Mouse (Mus musculus) midbrain, postnatal 0 days (tissue): Measurements from ENCODE around the gene Gm3402. TPM values are rescaled to one million over a fixed set of nuclear protein-coding genes. Genes with fewer than 3 reads are reported as not detected.
"Not testable (repeated sequence)": the region's sequence is repeated elsewhere in the genome, so short reads cannot be mapped to it uniquely, and the experiment has no call there.

Source experiments
- ATAC-seq: fragments of 200-750 bp; cut with Nextera tagmentation; 2 replicates; pipeline ENCODE4 v1.8.0; 2017; ENCODE audit warnings: moderate number of reproducible peaks, mild to moderate bottlenecking, moderate TSS enrichment, moderate library complexity; ENCODE audit not compliant: low FRiP score
- DNase-seq: peaks from one replicate; pipeline ENCODE4 v3.0.0-alpha.2; 2015; ENCODE audit warnings: low spot score
- H3K27ac ChIP-seq: fragments of 300-500 bp; sonication (generic); 2 replicates; pipeline ENCODE4 v1.5.1; 2014; ENCODE audit warnings: low read depth, mild to moderate bottlenecking, low read length, mixed read lengths
- H3K27me3 ChIP-seq: fragments of 300-500 bp; sonication (generic); 2 replicates; pipeline ENCODE4 v1.6.1; 2014; ENCODE audit warnings: low read length, control low read depth, mixed read lengths; ENCODE audit not compliant: insufficient read depth
- H3K36me3 ChIP-seq: fragments of 300-500 bp; sonication (generic); 2 replicates; pipeline ENCODE4 v1.6.1; 2014; ENCODE audit warnings: low read length, control low read depth, mixed read lengths; ENCODE audit not compliant: insufficient read depth
- H3K4me1 ChIP-seq: fragments of 300-500 bp; sonication (generic); 2 replicates; pipeline ENCODE4 v1.6.1; 2014; ENCODE audit warnings: mild to moderate bottlenecking, control low read depth, antibody characterized with exemption, low read length, mixed read lengths; ENCODE audit not compliant: insufficient read depth
- H3K4me2 ChIP-seq: fragments of 300-500 bp; sonication (generic); 2 replicates; pipeline ENCODE4 v1.6.1; 2014; ENCODE audit warnings: low read depth, mild to moderate bottlenecking, low read length, mixed read lengths; ENCODE audit not compliant: poor library complexity, severe bottlenecking
- H3K4me3 ChIP-seq: fragments of 300-500 bp; sonication (generic); 2 replicates; pipeline ENCODE4 v1.5.1; 2014; ENCODE audit warnings: low read depth, mild to moderate bottlenecking, low read length, moderate library complexity
- H3K9ac ChIP-seq: fragments of 300-500 bp; sonication (generic); replicated peaks from 2 replicates; pipeline ENCODE4 v1.6.1; 2014; ENCODE audit warnings: mild to moderate bottlenecking, low read length, moderate library complexity, mixed read lengths; ENCODE audit not compliant: poor library complexity, severe bottlenecking
- H3K9me3 ChIP-seq: fragments of 300-500 bp; sonication (generic); 2 replicates; pipeline ENCODE4 v1.6.1; 2016; ENCODE audit warnings: low read length, control low read depth
- CTCF ChIP-seq: IDR thresholded peaks from 2 replicates; pipeline ENCODE4 v1.5.1; 2016; ENCODE audit warnings: antibody characterized with exemption, mild to moderate bottlenecking
- WGBS: fragments of 180-500 bp; shearing (Covaris S2); extraction: QIAGEN DNeasy Blood & Tissue Kit; methylation state at CpG from one replicate; pipeline ENCODE4 v1.1.7; 2014; 5-methylcytosine and 5-hydroxymethylcytosine counted together
- polyA plus RNA-seq: library from polyadenylated mRNA; unstranded; fragments of >200 nt; fragmentation: Nextera tagmentation; extraction: Ambion mirVana; gene quantifications from 2 replicates; pipeline ENCODE4 v1.2.1, GENCODE M21; 2015
- total RNA-seq: library from RNA; depleted of rRNA; stranded (reverse); fragments of >200 nt; gene quantifications from 2 replicates; pipeline ENCODE4 v1.2.3, GENCODE M21; 2014

Gm3402 gene
- total and polyA plus RNA-seq, 2 experiments from 2014 or later = not detected

DNA sequence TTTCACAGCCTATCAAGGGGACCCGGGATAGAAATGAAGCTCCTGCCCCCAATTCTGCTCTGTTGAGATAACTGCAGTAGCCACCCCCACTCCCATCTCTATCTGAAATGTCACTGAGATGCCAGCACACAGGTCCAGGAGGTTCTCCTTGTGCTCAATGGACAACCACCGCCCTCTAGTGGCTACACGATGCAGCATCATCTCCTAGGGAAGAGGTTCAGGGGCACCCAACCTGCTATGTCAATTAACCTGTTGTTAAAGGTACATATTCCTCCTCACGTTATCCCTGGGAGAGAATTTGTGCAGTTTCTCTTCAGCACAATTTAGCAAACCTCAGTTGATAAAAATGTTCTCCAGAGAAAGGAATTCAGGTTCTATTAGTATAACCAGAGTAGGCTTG, 34.4 kb upstream of the Gm3402 start:
- H3K4me2 ChIP-seq, H3K27ac ChIP-seq, H3K9ac ChIP-seq, ATAC-seq, H3K36me3 ChIP-seq, H3K4me1 ChIP-seq, DNase-seq, H3K27me3 ChIP-seq, H3K4me3 ChIP-seq, H3K9me3 ChIP-seq: not testable (repeated sequence)
- TF ChIP-seq CTCF = peak; percentile 75
- 8% methylated on average over 4 of the region's 4 CpGs for WGBS

DNA sequence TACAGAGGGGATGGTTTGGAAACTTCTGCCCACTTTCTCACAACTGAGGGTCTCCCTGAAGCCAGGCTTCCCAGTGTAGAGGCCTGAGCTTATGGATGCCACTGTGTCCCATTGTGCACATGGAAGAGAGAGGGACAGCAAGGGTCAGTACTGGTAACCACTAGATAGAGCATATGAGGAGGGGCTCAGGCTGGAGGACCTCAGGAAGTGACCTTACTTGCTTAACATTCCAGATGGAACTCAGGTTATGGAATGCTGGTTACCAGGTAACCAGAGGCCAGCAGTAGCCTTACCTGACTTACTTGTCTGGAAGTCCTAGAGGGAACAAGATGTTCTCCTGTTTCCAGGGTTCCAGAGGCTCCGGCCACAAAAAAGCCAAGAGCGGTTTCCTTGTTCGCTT, 32.3 kb upstream of the Gm3402 start, which contains the start of gene Gm6408:
Gene Gm6408 (plus strand): TSS at position 301 of the 400 bp plus-strand sequence.
- not testable (repeated sequence) for H3K36me3 ChIP-seq, ATAC-seq, H3K9ac ChIP-seq, H3K4me1 ChIP-seq, H3K27ac ChIP-seq, H3K4me2 ChIP-seq, DNase-seq, H3K4me3 ChIP-seq, H3K9me3 ChIP-seq, H3K27me3 ChIP-seq
- WGBS = no CpG with 5 or more reads among the region's 3 CpGs

DNA sequence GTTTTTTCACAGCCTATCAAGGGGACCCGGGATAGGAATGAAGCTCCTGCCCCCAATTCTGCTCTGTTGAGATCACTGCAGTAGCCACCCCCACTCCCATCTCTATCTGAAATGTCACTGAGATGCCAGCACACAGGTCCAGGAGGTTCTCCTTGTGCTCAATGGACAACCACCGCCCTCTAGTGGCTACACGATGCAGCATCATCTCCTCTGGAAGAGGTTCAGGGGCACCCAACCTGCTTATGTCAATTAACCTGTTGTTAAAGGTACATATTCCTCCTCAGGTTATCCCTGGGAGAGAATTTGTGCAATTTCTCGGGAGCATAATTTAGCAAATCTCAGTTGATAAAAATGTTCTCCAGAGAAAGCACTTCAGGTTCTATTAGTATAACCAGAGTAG, 25.0 kb upstream of the Gm3402 start:
- not testable (repeated sequence) for H3K36me3 ChIP-seq, H3K4me3 ChIP-seq, H3K9me3 ChIP-seq, H3K27ac ChIP-seq, H3K4me2 ChIP-seq, H3K9ac ChIP-seq, H3K27me3 ChIP-seq, ATAC-seq, DNase-seq, H3K4me1 ChIP-seq
- 9% methylated on average over 3 of the region's 4 CpGs for WGBS
- TF ChIP-seq CTCF = peak; percentile 58

DNA sequence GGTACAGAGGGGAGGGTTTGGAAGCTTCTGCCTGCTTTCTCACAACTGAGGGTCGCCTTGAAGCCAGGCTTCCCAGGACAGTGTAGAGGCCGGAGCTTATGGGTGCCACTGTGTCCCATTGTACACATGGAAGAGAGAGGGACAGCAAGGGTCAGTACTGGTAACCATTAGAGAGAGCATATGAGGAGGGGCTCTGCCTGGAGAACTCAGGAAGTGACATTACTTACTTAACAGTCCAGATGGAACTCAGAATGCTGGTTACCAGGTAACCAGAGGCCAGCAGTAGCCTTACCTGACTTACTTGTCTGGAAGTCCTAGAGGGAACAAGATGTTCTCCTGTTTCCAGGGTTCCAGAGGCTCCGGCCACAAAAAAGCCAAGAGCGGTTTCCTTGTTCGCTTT, 22.9 kb upstream of the Gm3402 start, which contains the start of gene Gm6370:
Gene Gm6370 (plus strand): TSS at position 301 of the 400 bp plus-strand sequence.
- H3K27ac ChIP-seq, H3K4me1 ChIP-seq, DNase-seq, H3K9ac ChIP-seq, H3K4me3 ChIP-seq, H3K27me3 ChIP-seq, H3K36me3 ChIP-seq, H3K9me3 ChIP-seq, H3K4me2 ChIP-seq, ATAC-seq: not testable (repeated sequence)
- no CpG with 5 or more reads among the region's 5 CpGs for WGBS

DNA sequence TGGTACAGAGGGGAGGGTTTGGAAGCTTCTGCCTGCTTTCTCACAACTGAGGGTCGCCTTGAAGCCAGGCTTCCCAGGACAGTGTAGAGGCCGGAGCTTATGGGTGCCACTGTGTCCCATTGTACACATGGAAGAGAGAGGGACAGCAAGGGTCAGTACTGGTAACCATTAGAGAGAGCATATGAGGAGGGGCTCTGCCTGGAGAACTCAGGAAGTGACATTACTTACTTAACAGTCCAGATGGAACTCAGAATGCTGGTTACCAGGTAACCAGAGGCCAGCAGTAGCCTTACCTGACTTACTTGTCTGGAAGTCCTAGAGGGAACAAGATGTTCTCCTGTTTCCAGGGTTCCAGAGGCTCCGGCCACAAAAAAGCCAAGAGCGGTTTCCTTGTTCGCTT, 11.8 kb upstream of the Gm3402 start, which contains the start of gene 4930449I24Rik:
Gene 4930449I24Rik (plus strand): TSS at position 301 of the 400 bp plus-strand sequence.
- DNase-seq, H3K9me3 ChIP-seq, ATAC-seq, H3K27ac ChIP-seq, H3K4me3 ChIP-seq, H3K27me3 ChIP-seq, H3K36me3 ChIP-seq, H3K4me1 ChIP-seq, H3K9ac ChIP-seq, H3K4me2 ChIP-seq: not testable (repeated sequence)
- WGBS = no CpG with 5 or more reads among the region's 5 CpGs

DNA sequence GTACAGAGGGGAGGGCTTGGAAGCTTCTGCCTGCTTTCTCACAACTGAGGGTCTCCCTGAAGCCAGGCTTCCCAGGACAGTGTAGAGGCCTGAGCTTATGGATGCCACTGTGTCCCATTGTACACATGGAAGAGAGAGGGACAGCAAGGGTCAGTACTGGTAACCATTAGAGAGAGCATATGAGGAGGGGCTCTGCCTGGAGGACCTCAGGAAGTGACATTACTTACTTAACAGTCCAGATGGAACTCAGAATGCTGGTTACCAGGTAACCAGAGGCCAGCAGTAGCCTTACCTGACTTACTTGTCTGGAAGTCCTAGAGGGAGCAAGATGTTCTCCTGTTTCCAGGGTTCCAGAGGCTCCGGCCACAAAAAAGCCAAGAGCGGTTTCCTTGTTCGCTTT, 11.6 kb downstream of the Gm3402 start, which contains the start of gene Gm3404:
Gene Gm3404 (plus strand): TSS at position 301 of the 400 bp plus-strand sequence.
- not testable (repeated sequence) for H3K36me3 ChIP-seq, H3K9me3 ChIP-seq, ATAC-seq, H3K4me2 ChIP-seq, H3K9ac ChIP-seq, DNase-seq, H3K27me3 ChIP-seq, H3K4me3 ChIP-seq, H3K27ac ChIP-seq, H3K4me1 ChIP-seq
- WGBS = 97% methylated on average over 3 of the region's 3 CpGs

DNA sequence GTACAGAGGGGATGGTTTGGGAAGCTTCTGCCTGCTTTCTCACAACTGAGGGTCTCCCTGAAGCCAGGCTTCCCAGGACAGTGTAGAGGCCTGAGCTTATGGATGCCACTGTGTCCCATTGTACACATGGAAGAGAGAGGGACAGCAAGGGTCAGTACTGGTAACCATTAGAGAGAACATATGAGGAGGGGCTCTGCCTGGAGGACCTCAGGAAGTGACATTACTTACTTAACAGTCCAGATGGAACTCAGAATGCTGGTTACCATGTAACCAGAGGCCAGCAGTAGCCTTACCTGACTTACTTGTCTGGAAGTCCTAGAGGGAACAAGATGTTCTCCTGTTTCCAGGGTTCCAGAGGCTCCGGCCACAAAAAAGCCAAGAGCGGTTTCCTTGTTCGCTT, 23.4 kb downstream of the Gm3402 start, which contains the start of gene Gm3409:
Gene Gm3409 (plus strand): TSS at position 301 of the 400 bp plus-strand sequence.
- not testable (repeated sequence) for H3K4me2 ChIP-seq, H3K4me3 ChIP-seq, H3K27me3 ChIP-seq, H3K9me3 ChIP-seq, H3K36me3 ChIP-seq, DNase-seq, ATAC-seq, H3K4me1 ChIP-seq, H3K9ac ChIP-seq, H3K27ac ChIP-seq
- 93% methylated on average over 2 of the region's 3 CpGs for WGBS

DNA sequence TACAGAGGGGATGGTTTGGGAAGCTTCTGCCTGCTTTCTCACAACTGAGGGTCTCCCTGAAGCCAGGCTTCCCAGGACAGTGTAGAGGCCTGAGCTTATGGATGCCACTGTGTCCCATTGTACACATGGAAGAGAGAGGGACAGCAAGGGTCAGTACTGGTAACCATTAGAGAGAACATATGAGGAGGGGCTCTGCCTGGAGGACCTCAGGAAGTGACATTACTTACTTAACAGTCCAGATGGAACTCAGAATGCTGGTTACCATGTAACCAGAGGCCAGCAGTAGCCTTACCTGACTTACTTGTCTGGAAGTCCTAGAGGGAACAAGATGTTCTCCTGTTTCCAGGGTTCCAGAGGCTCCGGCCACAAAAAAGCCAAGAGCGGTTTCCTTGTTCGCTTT, 41.9 kb downstream of the Gm3402 start, which contains the start of gene Gm3415:
Gene Gm3415 (plus strand): TSS at position 301 of the 400 bp plus-strand sequence.
- not testable (repeated sequence) for H3K27me3 ChIP-seq, H3K27ac ChIP-seq, ATAC-seq, H3K9ac ChIP-seq, DNase-seq, H3K4me1 ChIP-seq, H3K4me3 ChIP-seq, H3K9me3 ChIP-seq, H3K4me2 ChIP-seq, H3K36me3 ChIP-seq
- WGBS = no CpG with 5 or more reads among the region's 3 CpGs
